Mouse (Mus musculus) adrenal gland, postnatal 25 days (tissue): ENCODE results near the gene Cela3b. TPM values are rescaled to one million over a fixed set of nuclear protein-coding genes. Genes with fewer than 3 reads are reported as not detected.
"Not testable (repeated sequence)": the region's sequence is repeated elsewhere in the genome, so short reads cannot be mapped to it uniquely, and the experiment has no call there.

Experiments
- DNase-seq: peaks from one replicate; pipeline ENCODE4 v3.0.0; 2021; ENCODE audit warnings: mixed read lengths
- total RNA-seq: library from RNA; stranded (reverse); gene quantifications from 2 replicates; pipeline ENCODE4 v1.2.3, GENCODE M21; 2021

Cela3b gene
- total RNA-seq, 1 experiment from 2014 or later = not detected

GRCm38 (mm10) chr4:137461217-137461616, 30.9 kb upstream of the Cela3b start:
- DNase-seq = no peak

- DNase-seq = no peak
Measured at GRCm38 (mm10) chr4:137460676-137461075, 30.3 kb upstream of the Cela3b start.

GRCm38 (mm10) chr4:137458861-137459260, 28.5 kb upstream of the Cela3b start:
- DNase-seq = no peak

GRCm38 (mm10) chr4:137458310-137458709, 28.0 kb upstream of the Cela3b start:
- no peak for DNase-seq

GRCm38 (mm10) chr4:137457292-137457691, 27.0 kb upstream of the Cela3b start:
- no peak for DNase-seq

- DNase-seq = no peak
Measured at GRCm38 (mm10) chr4:137456581-137456980, 26.2 kb upstream of the Cela3b start.

- DNase-seq = no peak
Measured at GRCm38 (mm10) chr4:137454582-137454981, 24.2 kb upstream of the Cela3b start.

- DNase-seq = no peak
Measured at GRCm38 (mm10) chr4:137453234-137453767, 23.0 kb upstream of the Cela3b start, which contains the start of gene 1700013G24Rik. Gene 1700013G24Rik (plus strand): TSS chr4:137453284.

- DNase-seq = no peak
Measured at GRCm38 (mm10) chr4:137452190-137452589, 21.9 kb upstream of the Cela3b start.

GRCm38 (mm10) chr4:137449715-137450114, 19.4 kb upstream of the Cela3b start:
- DNase-seq = no peak

GRCm38 (mm10) chr4:137449132-137449531, 18.8 kb upstream of the Cela3b start:
- no peak for DNase-seq

- DNase-seq = no peak
Measured at GRCm38 (mm10) chr4:137448641-137449040, 18.3 kb upstream of the Cela3b start.

GRCm38 (mm10) chr4:137448197-137448596, 17.9 kb upstream of the Cela3b start:
- DNase-seq = peak; percentile 79

GRCm38 (mm10) chr4:137447363-137448196, 17.2 kb upstream of the Cela3b start:
- no peak for DNase-seq

GRCm38 (mm10) chr4:137445881-137446280, 15.5 kb upstream of the Cela3b start:
- no peak for DNase-seq

- DNase-seq = peak; percentile 83
Measured at GRCm38 (mm10) chr4:137443625-137444024, 13.3 kb upstream of the Cela3b start.

GRCm38 (mm10) chr4:137441332-137441731, 11.0 kb upstream of the Cela3b start:
- no peak for DNase-seq

GRCm38 (mm10) chr4:137438842-137439241, 8.5 kb upstream of the Cela3b start:
- no peak for DNase-seq

- no peak for DNase-seq
Measured at GRCm38 (mm10) chr4:137436979-137437669, 6.8 kb upstream of the Cela3b start.

GRCm38 (mm10) chr4:137432700-137433550, 2.6 kb upstream of the Cela3b start:
- DNase-seq = not testable (repeated sequence)

GRCm38 (mm10) chr4:137417712-137418564, 12.4 kb downstream of the Cela3b start:
- no peak for DNase-seq
